Mouse (Mus musculus): ENCODE data around the gene Vmn1r67. TPM values are rescaled to one million over a fixed set of nuclear protein-coding genes. Genes with fewer than 3 reads are reported as not detected.

The Vmn1r67 gene
- not detected in 2 replicates for polyA plus RNA-seq (2012; ENCODE audit: insufficient read depth, insufficient read length, missing spikeins)

DNA sequence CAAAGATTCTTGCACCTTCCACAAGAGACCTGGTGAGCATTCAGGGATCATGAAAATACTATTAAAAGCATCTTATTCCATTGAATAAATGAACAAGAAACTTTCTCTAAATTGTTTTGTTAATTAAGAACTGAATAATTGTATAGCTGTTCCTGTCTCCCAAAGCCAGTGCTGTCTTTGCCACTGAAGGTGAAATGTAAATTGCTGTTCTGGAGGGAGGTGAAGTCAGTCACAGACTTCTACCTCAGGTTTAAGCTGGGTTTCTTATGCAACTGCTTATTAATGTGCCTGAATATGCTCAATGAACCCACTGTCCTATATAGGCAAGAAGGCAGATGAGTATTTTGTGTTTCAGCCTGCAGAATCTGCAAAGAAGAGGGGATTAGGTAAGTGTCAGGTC lies at the start of gene Vmn1r67:
Gene Vmn1r67, plus strand, starts transcription at position 301 of the 400 bp plus-strand sequence.
- H3K4me1 ChIP-seq (ENCODE audit: control insufficient read depth, insufficient read depth, insufficient read length, low read length): no peaks in the 10 kb centered on the region
- no peak within 1 kb of the TSS for H3K4me3 ChIP-seq (ENCODE audit: insufficient read depth, low read depth, low read length)
- H3K27ac ChIP-seq (replicated peaks; ENCODE audit: low read depth, low read length): no peak within 1 kb of the TSS

DNA sequence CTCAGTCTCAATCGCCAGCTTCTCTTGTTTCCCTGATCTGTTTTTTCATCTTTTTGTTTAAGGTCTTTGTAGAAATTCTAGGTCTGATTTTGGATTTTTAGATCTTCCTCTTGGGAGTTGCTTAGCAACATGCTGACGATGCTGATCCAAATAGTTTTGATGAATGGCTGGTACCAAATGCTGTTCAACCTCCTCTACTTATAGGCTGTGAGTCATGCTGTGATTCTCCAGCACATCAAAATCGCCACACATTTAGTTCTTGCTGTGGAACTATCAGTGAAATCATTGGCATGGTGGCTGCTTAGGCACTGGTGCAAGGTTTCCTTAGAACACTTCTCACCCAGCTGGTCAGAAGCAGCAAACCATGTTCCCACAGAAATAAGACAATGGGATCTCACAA lies 15.0 kb downstream of the Vmn1r67 start:
- Histone ChIP-seq H3K4me3 (ENCODE audit: insufficient read depth, low read depth, low read length) (no peak overlapping the region), H3K4me1 (ENCODE audit: control insufficient read depth, insufficient read depth, insufficient read length, low read length) (no peaks in the 10 kb centered on the region), H3K27ac (replicated peaks; ENCODE audit: low read depth, low read length) (no peak overlapping the region)

GRCm38 (mm10) chr7:10479813-10480212 lies 36.7 kb downstream of the Vmn1r67 start:
- Histone ChIP-seq H3K27ac (replicated peaks; ENCODE audit: low read depth, low read length) (no peak overlapping the region), H3K4me3 (ENCODE audit: insufficient read depth, low read depth, low read length) (no peak overlapping the region), H3K4me1 (ENCODE audit: control insufficient read depth, insufficient read depth, insufficient read length, low read length) (no peaks in the 10 kb centered on the region)

DNA sequence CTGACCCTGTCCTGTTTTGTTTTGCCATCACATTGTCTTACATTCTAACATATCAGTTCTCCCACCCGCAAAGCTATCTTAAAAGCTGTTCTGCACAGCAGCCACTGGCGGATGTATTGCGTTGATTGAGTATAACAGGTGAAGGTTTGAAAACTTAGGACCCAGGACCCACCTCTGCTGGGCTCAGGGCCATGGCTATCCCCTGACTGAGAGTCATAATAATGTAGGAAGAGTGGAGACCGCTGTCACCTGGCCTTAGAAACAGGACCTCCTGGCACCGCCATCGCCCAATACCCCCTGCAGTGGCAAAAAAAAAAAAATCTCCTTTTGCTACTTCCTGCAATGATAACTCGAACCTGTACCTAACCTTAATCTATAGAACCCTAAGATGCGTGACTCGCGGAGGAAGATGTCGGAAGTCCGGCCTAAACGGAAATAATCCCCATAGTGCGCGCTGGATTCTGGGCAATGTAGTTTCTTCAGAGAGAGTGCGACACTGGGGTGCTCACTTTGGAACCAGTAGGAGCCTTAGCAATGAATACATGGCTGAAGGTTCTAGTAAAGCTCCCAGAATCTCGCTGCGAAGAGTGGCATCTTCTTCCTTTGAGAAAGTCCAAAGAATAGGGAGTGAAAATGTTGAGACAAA lies 37.6 kb downstream of the Vmn1r67 start:
- H3K27ac ChIP-seq (replicated peaks; ENCODE audit: low read depth, low read length): no peak overlapping the region
- no peaks in the 10 kb centered on the region for H3K4me1 ChIP-seq (ENCODE audit: control insufficient read depth, insufficient read depth, insufficient read length, low read length)
- H3K4me3 ChIP-seq (ENCODE audit: insufficient read depth, low read depth, low read length): no peak overlapping the region

DNA sequence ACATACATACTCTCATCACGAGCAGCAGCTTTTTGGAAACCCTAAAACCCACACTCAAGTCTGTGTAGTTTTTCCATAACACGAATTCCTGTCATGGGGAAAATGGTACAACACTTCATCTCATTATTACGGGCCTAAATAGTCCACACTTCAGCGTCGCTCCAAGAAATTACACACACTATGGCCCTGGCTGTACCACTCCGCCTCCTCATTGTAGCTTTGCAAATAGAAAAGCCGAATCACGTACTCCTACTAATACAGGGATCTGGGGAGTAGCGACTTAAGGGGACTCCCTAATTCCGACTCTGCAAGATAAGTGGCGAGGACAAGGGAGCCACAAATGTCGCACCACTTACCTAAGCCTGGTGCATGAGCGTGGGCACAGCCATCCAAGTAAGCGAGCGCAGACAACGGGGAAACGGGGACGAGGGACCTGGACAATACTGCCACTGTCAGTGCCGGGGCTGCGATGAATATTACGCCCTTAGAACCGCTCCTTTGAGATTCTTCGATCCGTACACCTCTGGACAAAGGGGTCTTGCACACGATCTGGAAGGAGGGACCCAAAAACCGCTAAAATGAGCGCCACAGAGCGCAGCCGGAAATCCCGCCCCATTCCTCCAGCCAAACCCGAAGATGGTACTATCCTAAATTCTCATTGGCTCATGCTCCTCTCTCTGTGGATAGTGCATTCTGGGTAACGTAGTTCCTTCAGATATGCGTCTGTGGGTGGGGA lies 51.8 kb downstream of the Vmn1r67 start, which contains the start of gene Zik1:
Gene Zik1, minus strand, starts transcription at position 609 of the 736 bp plus-strand sequence.
- peak within 1 kb of the TSS; percentile 76 for H3K4me3 ChIP-seq (ENCODE audit: insufficient read depth, low read depth, low read length)
- H3K27ac ChIP-seq (replicated peaks; ENCODE audit: low read depth, low read length): no peak within 1 kb of the TSS

DNA sequence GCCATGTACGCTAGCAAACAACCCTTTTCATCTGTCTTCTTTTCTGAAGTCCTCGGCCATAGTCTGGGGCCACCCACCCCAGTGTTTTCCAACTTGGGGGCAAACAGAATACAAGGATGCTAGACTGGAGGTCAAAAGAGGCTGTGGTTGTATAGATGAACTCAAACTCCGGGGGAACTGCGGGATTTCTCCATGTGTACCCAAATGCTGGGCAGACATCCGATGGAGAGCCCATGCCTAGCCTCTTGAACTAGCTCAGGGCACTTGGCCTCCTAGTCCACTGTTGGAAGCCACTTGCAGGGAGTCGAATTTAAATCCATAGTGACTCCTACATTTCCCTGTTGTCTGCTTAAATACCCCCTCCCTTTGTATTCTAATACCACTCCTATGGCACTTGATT lies 52.4 kb downstream of the Vmn1r67 start:
- no peak overlapping the region for H3K27ac ChIP-seq (replicated peaks; ENCODE audit: low read depth, low read length)
- H3K4me3 ChIP-seq (ENCODE audit: insufficient read depth, low read depth, low read length): 0 out of 2 replicates have a peak overlapping the region, but pooled peaks have one; percentile 76
- no peaks in the 10 kb centered on the region for H3K4me1 ChIP-seq (ENCODE audit: control insufficient read depth, insufficient read depth, insufficient read length, low read length)

More for the DNA sequence above, 51.8 kb downstream of the Vmn1r67 start, which contains the start of gene Zik1:
- H3K4me1 ChIP-seq (ENCODE audit: control insufficient read depth, insufficient read depth, insufficient read length, low read length): no peaks in the 10 kb centered on the region

Other genes starting within 250 kb of the Vmn1r67 start
- not detected in 2 replicates for gene Vmn1r66, start 165.3 kb upstream of the Vmn1r67 start, polyA plus RNA-seq (2012; ENCODE audit: insufficient read depth, insufficient read length, missing spikeins)
- 0.38 and 0.48 TPM in 2 replicates for gene Zik1, start 52.1 kb downstream of the Vmn1r67 start, polyA plus RNA-seq (2012; ENCODE audit: insufficient read depth, insufficient read length, missing spikeins)
- not detected in 2 replicates for gene Vmn1r68, start 115.2 kb downstream of the Vmn1r67 start, polyA plus RNA-seq (2012; ENCODE audit: insufficient read depth, insufficient read length, missing spikeins)
- gene Vmn1r69, start 170.3 kb downstream of the Vmn1r67 start, polyA plus RNA-seq (2012; ENCODE audit: insufficient read depth, insufficient read length, missing spikeins): not detected in 2 replicates
- gene Vmn1r70, start 188.2 kb downstream of the Vmn1r67 start, polyA plus RNA-seq (2012; ENCODE audit: insufficient read depth, insufficient read length, missing spikeins): not detected in 2 replicates
- not detected in 2 replicates for gene Nlrp4b, start 244.5 kb downstream of the Vmn1r67 start, polyA plus RNA-seq (2012; ENCODE audit: insufficient read depth, insufficient read length, missing spikeins)